Mouse (Mus musculus): ENCODE results near the gene Arhgef33.
A peak's percentile ranks its signal among the peaks of the same experiment; 100 is the strongest.
"Not testable (repeated sequence)": the region's sequence is repeated elsewhere in the genome, so short reads cannot be mapped to it uniquely, and the experiment has no call there.

Gene Arhgef33

GRCm38 (mm10) chr17:80346591-80347125 is 39.5 kb downstream of the Arhgef33 start:
- DNase-seq, result no peak

- DNase-seq, result no peak
These were observed 40.0 kb downstream of the Arhgef33 start for GRCm38 (mm10) chr17:80347234-80347633.

- DNase-seq, result no peak
These were observed 53.0 kb downstream of the Arhgef33 start for GRCm38 (mm10) chr17:80360245-80360644.

- DNase-seq, result peak in 1 of 2 experiments; percentile 6
These were observed 60.1 kb downstream of the Arhgef33 start for GRCm38 (mm10) chr17:80367276-80367675.

- no peak for DNase-seq
These were observed 61.4 kb downstream of the Arhgef33 start for GRCm38 (mm10) chr17:80368606-80369005.

GRCm38 (mm10) chr17:80372989-80373725 is 66.0 kb downstream of the Arhgef33 start, which contains the start of gene Gm10190:
Gene Gm10190, minus strand, starts transcription at chr17:80373541.
- DNase-seq, result peak; percentile 86 to 93

- no peak for DNase-seq
These were observed 66.5 kb downstream of the Arhgef33 start for GRCm38 (mm10) chr17:80373726-80374096.

GRCm38 (mm10) chr17:80378386-80378785 is 71.2 kb downstream of the Arhgef33 start:
- not testable (repeated sequence) for DNase-seq

GRCm38 (mm10) chr17:80385671-80386070 is 78.5 kb downstream of the Arhgef33 start:
- DNase-seq, result no peak

- DNase-seq, result no peak
These were observed 82.8 kb downstream of the Arhgef33 start for GRCm38 (mm10) chr17:80390024-80390423.

- DNase-seq, result peak; percentile 9 to 31
These were observed 84.5 kb downstream of the Arhgef33 start for GRCm38 (mm10) chr17:80391423-80392403.

GRCm38 (mm10) chr17:80398243-80398642 is 91.0 kb downstream of the Arhgef33 start:
- DNase-seq, result no peak

GRCm38 (mm10) chr17:80411182-80411581 is 104.0 kb downstream of the Arhgef33 start:
- DNase-seq, result no peak

- no peak for DNase-seq
These were observed 111.5 kb downstream of the Arhgef33 start for GRCm38 (mm10) chr17:80418572-80419210.

GRCm38 (mm10) chr17:80420998-80421397 is 113.8 kb downstream of the Arhgef33 start:
- DNase-seq, result no peak

- DNase-seq, result no peak
These were observed 119.0 kb downstream of the Arhgef33 start for GRCm38 (mm10) chr17:80426171-80426570.

GRCm38 (mm10) chr17:80426901-80427300 is 119.7 kb downstream of the Arhgef33 start:
- no peak for DNase-seq

GRCm38 (mm10) chr17:80427966-80428365 is 120.8 kb downstream of the Arhgef33 start:
- DNase-seq, result no peak

GRCm38 (mm10) chr17:80431997-80432396 is 124.8 kb downstream of the Arhgef33 start:
- DNase-seq, result no peak

- no peak for DNase-seq
These were observed 127.2 kb downstream of the Arhgef33 start for GRCm38 (mm10) chr17:80434430-80434829.

- DNase-seq, result no peak
These were observed 128.5 kb downstream of the Arhgef33 start for GRCm38 (mm10) chr17:80435680-80436079.

- DNase-seq, result no peak
These were observed 138.2 kb downstream of the Arhgef33 start for GRCm38 (mm10) chr17:80445433-80445832.

- DNase-seq, result no peak
These were observed 139.3 kb downstream of the Arhgef33 start for GRCm38 (mm10) chr17:80446470-80446869.
